Mouse (Mus musculus) megakaryocyte progenitor cell, adult 5-6 weeks (primary cell): ENCODE measurements around the gene AI593442. TPM values are rescaled to one million over a fixed set of nuclear protein-coding genes. Genes with fewer than 3 reads are reported as not detected.

Experiments
- ATAC-seq: replicated peaks from 2 replicates; pipeline ENCODE4 v1.8.0; 2016; ENCODE audit warnings: mild to moderate bottlenecking, moderate TSS enrichment, inconsistent platforms; ENCODE audit not compliant: poor library complexity
- total RNA-seq, 2 experiments: library from RNA; stranded (forward) in 1 of 2; stranded (reverse) in 1 of 2; fragments of 157-497, 149-512 nt in 1 of 2; fragments of 200-1000 nt in 1 of 2; gene quantifications; 2 replicates each; pipeline versions ENCODE4 v1.2.3 to v1.2.4; 2015 to 2017

AI593442 gene
- not detected in 2 replicates for total RNA-seq (2015)
- total RNA-seq (2017) = not detected in 2 replicates

GRCm38 (mm10) chr9:52679362-52679947, at the start of gene AI593442:
Gene AI593442, minus strand, starts transcription at chr9:52679780.
- ATAC-seq = no peak

- no peak for ATAC-seq
Observed at GRCm38 (mm10) chr9:52728806-52729205, 49.2 kb upstream of the AI593442 start.

GRCm38 (mm10) chr9:52722626-52723025, 43.0 kb upstream of the AI593442 start:
- no peak for ATAC-seq

DNA sequence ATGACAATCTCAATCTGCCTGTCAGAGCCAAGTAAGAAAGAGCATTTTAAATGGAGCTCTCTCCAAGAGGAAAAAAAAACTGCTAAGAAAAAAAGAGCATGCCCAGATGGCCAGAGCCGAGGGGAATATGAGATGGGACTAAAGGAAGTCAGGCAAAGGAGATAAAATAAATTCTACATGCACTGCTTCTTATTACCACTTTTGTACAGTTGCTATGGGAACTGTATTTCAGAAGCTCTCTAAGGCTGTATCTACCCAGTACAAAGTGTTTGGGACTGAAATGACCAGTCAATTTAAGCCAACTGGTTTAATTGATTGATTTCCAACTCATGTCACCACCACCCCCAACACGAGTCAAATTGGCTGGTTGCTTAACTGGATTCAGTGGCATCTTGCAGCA, 40.0 kb upstream of the AI593442 start:
- ATAC-seq = no peak

DNA sequence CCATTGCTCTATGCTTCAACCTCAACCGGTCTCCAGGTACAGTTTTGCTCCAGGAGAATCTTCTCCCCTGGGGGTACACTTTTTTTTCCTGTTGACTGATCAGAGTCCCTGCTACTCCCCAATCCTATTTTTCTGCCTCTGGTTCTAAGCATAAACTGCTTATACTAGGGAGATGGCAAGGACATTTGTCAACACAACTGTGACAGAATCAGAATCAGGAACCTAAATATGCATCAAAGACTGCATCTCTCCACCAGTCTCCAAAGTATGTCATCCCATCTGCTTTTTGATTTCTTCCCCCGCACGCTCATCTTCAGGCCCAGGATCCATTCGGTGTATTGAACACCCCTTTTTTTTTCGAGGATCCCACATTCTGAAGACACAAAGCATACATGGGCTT, 456 bp upstream of the AI593442 start:
- ATAC-seq = no peak

DNA sequence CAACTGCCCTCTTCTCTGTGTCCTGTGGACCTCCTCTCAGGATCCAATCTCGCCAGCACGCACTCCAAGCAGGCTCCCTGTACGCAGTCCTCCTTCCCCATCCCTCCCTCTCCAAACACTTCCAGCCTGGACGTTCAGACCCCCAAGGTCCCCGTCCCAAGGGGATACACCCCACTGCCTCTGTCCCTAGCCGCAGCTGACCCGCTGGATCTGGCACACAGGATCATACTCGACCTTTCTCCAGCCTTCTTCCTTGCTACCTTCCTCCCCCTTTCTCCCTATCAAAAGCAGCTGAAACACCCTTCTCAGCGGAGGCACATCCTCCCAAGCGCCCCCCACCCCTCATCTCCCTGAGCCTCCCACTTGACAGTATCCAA, 753 bp downstream of the AI593442 start:
- no peak for ATAC-seq

DNA sequence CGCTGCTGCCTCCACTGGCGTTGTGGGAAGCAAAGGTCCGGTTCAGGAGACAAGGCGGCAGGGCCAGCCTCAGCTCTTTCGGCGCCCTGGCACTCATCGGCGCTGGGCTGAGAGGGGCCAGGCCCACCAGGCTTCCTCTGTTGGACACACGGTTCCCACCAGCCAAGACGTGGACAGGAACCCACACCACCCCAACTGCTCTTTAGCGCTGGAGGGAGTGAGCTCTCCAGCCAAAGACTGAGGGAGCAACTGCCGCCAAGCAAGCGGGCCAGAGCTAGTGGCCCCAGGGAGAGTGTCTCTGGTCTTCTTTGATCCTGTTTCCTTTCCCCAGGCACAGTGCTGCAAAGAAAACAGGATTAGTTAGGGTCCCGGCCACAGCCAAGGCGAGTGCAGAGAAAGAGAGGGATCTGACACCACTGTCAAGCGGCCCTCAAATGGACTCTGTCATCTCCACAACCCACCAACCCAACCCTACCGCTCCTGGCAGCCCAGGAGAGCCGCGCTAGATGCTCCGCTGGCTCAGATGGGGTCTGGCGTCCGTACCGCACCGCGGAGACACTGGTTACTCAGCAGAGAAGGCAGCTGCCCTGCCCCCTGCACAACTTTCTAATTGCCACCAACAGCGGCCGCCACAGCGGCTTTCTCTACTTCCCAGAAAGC, 1.3 kb downstream of the AI593442 start:
- no peak for ATAC-seq

DNA sequence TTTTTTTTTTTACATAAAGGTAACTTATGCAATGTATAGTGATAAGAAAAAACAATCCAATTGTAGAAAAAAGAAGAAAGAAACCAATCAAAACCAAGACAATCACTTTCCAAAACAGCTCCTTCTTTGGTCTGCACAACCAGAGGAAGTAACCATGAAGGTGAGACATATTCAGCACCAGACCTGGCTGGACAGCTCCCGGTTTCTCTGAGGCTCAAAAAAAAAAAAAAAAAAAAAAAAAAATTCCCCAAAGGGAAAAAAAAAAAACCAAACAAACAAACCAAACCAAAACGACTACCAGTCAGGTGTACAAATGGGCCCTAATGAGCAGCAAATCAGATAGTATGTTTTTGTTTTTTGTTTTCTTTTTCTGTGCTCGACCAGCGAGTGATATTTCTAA, 3.0 kb downstream of the AI593442 start:
- no peak for ATAC-seq

- no peak for ATAC-seq
Observed at GRCm38 (mm10) chr9:52675937-52676336, 3.6 kb downstream of the AI593442 start.

GRCm38 (mm10) chr9:52661422-52661821, 18.2 kb downstream of the AI593442 start:
- ATAC-seq = no peak

GRCm38 (mm10) chr9:52650341-52650951, 29.1 kb downstream of the AI593442 start:
- ATAC-seq = no peak

- ATAC-seq = no peak
Observed at GRCm38 (mm10) chr9:52645312-52645711, 34.3 kb downstream of the AI593442 start.

GRCm38 (mm10) chr9:52644626-52645025, 35.0 kb downstream of the AI593442 start:
- ATAC-seq = no peak

GRCm38 (mm10) chr9:52644156-52644555, 35.4 kb downstream of the AI593442 start:
- no peak for ATAC-seq

DNA sequence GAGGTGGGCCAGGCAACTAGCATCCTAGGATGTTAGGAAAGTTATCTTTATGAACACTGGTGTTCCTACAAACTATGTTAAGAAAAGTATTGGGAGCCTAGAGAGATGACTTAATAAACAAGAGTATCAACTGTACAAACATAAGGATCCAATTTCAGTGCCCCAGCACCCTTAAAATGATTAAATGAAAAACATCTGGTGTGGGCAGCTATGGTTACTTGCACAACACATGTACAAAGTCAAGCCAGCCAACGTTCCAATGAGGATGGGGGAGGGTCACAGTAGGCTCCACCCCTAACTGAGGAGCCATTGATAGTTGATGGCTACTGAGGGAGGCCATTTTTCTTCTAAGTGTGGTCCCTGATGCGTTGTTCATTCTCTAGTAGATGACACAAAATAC, 43.6 kb downstream of the AI593442 start:
- ATAC-seq = no peak

GRCm38 (mm10) chr9:52623926-52624325, 55.7 kb downstream of the AI593442 start:
- peak; percentile 55; the same call in 1 of the 2 replicates for ATAC-seq
